Mouse (Mus musculus): ENCODE data around the gene Sfxn2.

Sfxn2 gene

DNA sequence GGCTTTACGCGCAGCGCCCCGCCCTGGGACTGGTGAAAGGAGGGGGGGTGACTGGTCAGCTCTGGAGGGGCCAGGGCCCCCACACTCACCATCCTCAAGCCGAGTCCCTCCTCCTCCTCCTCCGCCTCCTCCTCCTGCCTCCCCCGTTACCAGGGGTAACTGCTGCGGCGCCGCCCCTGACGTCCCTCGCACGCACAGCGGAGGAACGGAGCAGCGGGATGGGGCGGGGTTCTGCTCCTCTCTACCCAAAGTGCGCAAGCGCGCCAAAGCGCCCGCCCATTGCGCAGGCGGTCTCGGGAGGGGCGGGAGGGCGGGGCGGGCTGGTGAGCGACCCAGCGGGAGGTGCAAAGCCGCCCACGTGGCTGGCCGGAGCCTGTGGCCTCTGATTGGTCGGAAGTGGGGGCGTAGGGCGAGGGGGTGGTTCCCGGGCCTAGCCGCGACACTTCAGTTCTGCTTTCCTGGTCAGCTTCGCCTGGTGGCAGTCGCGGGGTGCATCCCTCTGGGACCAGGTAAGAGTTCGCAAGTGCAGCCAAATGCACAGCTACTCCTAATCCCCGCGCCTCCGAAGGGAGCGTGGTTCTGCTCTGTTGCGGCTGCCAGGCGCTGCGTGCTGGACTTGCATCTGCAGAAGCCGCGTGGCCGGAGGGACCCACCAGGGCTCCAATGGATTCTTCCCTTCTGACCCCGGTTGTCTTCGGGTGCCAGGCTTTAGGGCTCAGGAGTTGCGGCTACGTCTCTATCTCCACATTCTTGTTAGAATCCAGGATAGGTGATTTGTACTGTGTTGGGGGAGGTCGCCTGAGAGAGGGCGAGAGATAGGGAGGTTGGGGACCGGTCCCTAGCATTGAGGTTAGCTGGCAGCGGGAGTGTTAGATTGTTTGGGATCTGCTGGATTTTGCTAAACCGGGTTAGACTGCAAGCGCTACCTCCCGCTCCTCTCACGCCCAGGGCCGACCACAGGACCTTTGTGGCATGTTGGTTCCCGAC, at the start of gene Sfxn2, which contains the start of gene Arl3:
TSS of gene Sfxn2 (plus strand) at position 415 of the 987 bp plus-strand sequence.
TSS of gene Arl3 (minus strand) at position 248 of the 987 bp plus-strand sequence.
- DNase-seq (ENCODE audit: low spot score in 2 of 2): peak; percentile 92 to 93

- DNase-seq (ENCODE audit: low spot score in 2 of 2): peak; percentile 74 to 86
Measured at GRCm38 (mm10) chr19:46523480-46524151, 49.5 kb upstream of the Sfxn2 start.

DNA sequence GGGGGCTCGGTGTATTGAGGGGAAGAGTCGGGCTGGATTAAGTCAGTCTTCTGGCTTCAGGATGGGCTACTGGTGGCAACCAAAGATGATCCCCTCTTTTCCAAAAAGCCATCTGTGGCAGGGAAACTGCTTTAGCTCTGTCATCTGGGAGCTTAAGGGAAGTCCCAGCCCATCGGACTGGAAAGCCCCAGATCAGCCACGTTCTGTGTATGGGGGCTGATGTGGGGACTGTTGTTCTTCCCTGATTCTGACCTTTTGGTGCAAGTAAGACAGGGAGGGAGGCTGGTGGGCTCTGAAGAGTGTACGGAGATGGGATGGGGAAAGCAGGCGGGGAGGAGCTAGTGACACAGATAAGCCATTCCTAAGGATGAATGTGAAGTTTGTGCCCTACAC, 49.0 kb upstream of the Sfxn2 start:
- DNase-seq (ENCODE audit: low spot score in 2 of 2): no peak

- DNase-seq (ENCODE audit: low spot score in 2 of 2): no peak
Measured at GRCm38 (mm10) chr19:46524601-46525321, 48.4 kb upstream of the Sfxn2 start.

DNA sequence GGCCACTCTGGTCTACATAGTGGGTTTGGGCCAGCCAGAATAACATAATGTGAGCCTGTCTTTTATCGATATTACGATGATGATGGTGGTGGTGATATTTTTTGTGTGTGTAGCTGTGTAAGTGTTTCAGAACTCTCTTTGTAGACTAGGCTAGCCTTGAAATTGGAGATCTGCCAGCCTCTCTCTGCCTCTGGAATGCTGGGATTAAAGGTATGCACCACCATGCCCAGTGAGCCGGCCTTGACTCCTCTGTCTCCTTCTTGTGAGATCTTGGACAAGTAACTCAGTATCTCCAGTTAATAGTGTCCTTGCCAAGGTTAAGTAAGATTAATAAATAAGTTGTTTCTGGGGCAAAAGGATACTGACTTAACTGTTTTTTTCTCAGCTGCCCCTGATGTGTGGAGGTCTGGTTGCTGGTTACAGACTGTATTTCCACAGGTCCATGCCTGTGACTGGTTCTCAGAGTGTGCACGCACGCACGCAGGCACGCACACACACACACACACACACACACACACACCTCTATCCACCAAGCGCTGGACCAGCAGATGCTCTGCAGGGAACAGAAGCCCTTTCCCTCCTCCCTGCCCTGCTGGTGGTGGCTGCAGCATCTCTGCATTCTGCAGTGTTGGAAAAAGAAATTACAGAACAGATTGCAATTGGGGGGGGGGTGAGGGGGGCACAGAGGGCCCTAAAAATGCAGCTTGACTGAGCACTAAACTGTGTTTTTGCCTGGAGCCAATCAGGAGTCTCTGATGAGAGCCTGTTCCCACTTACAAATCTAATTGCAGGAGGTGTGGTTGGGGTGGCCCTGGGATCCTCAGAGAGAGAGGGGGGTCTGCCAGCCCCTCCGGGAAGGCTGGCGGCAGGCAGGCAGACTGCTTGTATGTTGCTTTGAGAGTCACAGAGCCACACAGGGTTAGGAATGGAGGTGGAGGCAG, 47.2 kb upstream of the Sfxn2 start:
- no peak for DNase-seq (ENCODE audit: low spot score in 2 of 2)

- peak in 1 of 2 experiments; percentile 9 for DNase-seq (ENCODE audit: low spot score in 2 of 2)
Measured at GRCm38 (mm10) chr19:46527632-46528528, 45.3 kb upstream of the Sfxn2 start.

DNA sequence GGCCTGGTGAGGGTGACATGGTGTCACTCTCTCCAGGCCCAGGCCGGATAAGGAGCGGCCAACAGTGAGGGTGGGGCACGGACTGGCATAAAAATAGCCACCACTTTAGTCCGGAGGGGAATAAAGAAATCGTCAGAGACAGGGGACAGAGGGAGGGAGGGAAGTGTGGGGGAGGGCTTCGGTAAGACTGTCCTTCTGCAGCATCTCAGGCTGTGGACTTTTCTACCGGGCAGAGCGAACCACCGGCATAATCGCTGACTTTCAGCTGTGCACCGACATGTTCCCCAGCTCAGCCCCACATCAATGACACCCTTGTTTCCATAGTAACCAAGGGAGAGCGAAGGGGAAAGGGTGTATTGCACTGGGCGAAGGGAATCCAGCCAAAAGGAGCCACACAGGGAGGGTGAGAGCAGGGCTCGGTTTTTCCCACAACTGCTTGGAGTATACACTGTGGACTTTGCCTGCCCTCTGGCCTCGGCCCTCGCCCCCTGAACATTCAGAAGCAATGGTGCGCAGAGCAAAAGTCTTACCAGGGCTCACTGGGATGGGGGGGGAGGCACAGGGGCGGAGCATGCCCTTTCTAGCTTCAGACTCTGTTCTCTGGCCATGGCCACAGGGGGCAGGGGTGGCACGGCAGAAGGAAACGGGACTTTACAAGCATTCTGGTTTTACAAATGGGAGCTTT, 44.5 kb upstream of the Sfxn2 start:
- DNase-seq (ENCODE audit: low spot score in 2 of 2): peak in 1 of 2 experiments; percentile 69

DNA sequence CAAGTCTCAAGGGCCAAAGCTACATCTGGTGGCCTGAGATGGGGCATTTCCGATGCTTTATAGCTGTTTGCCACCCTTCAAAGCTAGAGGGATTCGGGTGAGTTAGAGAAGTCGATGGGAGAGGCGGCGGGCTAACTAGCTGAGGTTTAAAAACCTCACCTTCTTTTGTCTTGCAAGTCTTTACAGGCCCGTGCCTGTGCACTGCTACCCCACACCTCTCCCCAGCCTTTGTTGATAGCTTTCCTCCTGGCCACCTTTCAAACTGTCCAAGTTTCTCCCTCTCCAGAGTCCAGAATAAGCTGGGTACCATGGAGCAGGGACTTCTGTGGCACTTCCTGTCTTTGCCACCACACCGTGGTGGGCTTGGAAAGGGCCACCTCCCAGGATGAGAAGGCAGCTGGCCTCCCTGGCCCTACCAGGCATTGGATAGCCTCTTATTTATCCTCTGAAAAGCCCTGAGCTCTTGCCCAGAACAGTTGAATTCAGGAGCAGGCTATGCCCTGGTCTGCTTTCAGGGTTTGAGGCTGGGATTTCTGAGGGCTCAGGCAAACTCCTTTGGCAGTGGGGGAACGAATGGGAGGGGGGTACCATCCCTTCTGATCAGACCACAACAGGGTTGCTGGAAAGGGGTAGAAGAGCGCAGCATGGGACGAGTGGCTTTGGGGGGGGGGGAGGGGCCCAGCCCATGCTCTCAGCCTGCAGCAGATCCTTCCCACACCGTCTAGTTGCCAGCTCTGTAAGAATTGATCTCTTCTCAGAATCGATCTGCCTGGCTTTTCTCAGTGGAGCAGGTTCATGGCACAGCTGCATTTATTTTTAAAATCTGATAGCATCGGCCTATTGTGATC, 43.3 kb upstream of the Sfxn2 start:
- peak in 1 of 2 experiments; percentile 13 for DNase-seq (ENCODE audit: low spot score in 2 of 2)

DNA sequence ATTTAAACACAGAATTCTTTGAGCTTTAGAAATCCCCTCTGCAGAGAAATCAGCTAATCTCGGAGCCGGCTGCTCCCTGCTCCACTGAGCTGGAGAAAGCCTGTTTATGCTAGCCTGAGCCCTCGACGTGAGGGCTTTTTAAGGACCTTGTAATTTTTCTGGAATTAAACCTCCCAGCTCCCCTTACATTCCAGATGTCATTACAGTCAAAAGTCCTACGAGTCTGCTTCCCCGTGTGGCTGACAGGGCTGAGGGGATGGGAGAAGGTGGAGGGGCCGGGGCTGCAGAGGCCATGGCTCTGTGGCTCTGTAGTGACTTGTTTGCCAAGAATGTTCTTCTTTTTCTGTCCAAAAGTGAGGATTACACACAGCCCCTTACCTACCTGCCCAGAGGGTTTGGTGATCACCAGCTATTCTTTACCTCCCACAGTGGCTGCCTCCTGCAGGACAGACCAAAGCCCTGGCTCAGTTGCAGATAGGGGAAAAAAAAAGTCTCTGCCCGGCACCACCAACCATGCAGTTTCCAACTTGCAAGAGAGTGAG, 42.6 kb upstream of the Sfxn2 start:
- peak in 1 of 2 experiments; percentile 6 for DNase-seq (ENCODE audit: low spot score in 2 of 2)

DNA sequence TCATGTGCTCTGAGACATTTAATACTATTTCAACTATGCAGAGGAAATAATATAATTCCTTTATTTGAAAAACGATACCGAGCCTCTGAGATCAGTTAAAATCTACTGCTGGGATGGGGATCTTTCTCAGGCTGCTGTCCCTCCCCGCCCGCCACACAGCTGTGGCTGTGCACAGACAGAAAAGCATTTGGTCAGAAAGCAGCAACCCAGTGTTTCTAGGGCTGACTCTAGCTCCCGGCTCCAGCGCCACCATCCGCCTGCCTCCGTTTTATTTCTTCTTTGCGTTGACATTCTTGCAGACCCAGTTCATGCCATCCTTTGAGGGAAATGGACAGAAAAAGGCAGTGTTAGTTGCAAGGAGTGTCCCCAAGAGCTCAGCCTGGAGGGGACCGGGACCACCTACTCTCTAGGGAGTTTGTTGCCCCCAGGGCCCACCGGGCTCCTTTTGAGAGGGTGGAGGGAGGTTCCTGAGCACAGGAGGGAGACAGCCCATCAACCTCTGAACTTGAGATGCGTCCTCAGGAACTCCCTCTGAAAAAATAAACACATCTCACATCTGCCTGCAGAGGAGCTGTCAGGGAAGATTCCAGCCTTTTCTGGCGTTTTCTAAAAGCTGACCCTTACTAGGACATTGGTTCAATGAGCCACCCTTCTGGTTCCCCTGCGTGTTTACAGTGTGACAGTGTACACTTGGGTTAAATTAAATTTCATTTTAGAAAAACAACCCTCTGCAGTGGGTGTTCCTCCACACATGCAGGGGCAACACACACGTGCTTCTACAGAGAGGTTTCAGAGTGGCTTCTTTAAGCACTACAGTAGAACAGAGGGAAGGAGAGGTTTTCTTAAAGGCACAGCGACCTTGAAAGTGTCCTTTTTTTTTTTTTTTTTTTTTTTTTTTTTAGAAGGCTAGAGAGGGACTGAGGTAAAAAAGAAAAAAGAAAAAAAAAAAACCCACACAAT, 41.8 kb upstream of the Sfxn2 start:
- peak in 1 of 2 experiments; percentile 14 for DNase-seq (ENCODE audit: low spot score in 2 of 2)

DNA sequence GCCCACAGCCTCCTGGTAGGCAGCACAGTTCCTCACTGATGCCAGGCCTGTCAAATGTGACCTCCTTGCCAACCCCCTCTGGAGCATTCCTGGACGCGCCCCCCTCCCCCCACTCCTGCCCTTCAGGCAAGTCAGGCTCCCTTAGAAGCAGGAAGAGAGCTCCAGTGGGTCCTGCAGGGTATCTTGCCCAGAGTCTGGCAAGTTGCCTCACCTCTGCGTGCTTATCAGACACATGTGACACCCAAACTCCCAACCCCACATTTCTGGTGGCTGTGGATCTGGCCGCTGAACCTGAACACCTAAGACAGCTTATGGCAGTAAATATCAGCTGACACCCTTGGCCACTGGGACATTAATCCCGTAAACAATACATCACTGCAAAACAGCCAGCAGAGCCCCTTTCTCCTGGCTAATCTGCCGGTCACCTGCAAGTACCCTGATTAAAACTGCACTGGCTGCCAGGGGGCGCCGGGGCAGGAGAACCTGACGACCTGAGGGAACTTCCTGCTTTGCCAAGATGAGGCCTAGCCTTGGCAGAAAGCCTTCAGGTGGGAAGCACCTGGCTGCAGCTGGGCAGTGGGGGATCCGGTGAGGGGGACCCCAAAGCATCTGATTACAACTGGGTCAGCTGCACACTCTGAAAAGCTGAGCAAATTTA, 41.0 kb upstream of the Sfxn2 start:
- DNase-seq (ENCODE audit: low spot score in 2 of 2): peak in 1 of 2 experiments; percentile 52

- no peak for DNase-seq (ENCODE audit: low spot score in 2 of 2)
Measured at GRCm38 (mm10) chr19:46533066-46533465, 40.1 kb upstream of the Sfxn2 start.

- DNase-seq (ENCODE audit: low spot score in 2 of 2): no peak
Measured at GRCm38 (mm10) chr19:46533525-46533924, 39.6 kb upstream of the Sfxn2 start.

GRCm38 (mm10) chr19:46534542-46535098, 38.5 kb upstream of the Sfxn2 start:
- no peak for DNase-seq (ENCODE audit: low spot score in 2 of 2)

DNA sequence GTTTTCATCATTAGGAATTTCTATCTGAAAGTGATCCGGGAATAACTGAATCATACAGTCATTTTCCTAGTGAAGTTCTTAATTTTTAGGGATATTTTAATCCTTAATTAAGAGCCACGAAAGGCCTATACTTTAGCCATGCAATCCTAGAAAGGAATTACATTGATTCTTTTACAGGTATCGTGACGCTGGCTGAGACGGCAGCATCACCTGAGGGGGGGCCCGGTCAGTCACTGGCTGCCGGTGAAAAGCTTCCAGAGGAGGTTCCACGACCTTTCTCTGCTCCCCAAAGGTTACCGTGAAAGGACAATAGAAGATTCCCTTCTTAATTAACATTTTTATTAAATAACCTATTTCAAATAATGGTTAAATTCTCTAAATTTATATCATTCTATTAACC, 35.8 kb upstream of the Sfxn2 start:
- no peak for DNase-seq (ENCODE audit: low spot score in 2 of 2)

DNA sequence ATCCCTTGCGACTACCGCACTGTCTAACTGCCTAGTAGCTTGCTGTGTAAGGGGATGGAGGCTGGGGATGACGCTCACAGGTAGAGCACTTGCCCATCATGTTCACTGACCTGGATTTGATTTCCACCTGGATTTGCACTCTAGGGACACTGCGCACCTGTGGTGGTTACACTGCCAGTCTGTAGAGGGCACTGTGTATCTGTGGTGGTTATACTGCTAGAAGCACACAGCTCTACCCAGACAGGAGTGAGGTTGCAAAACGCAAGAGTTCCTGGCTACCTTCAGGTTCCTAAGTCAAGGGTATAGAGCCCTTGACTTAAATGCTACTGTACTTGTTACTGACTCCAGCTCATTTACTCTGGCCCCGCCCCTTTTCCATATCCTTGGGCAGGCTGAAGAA, 35.0 kb upstream of the Sfxn2 start:
- no peak for DNase-seq (ENCODE audit: low spot score in 2 of 2)
